Mouse (Mus musculus) right cerebral cortex, postnatal 14 days (tissue): ENCODE results near the gene Akap6.
"Not testable (repeated sequence)": the region's sequence is repeated elsewhere in the genome, so short reads cannot be mapped to it uniquely, and the experiment has no call there.

ENCODE experiments used
- DNase-seq: peaks from one replicate; pipeline ENCODE4 v3.0.0; 2022

Akap6 gene

DNA sequence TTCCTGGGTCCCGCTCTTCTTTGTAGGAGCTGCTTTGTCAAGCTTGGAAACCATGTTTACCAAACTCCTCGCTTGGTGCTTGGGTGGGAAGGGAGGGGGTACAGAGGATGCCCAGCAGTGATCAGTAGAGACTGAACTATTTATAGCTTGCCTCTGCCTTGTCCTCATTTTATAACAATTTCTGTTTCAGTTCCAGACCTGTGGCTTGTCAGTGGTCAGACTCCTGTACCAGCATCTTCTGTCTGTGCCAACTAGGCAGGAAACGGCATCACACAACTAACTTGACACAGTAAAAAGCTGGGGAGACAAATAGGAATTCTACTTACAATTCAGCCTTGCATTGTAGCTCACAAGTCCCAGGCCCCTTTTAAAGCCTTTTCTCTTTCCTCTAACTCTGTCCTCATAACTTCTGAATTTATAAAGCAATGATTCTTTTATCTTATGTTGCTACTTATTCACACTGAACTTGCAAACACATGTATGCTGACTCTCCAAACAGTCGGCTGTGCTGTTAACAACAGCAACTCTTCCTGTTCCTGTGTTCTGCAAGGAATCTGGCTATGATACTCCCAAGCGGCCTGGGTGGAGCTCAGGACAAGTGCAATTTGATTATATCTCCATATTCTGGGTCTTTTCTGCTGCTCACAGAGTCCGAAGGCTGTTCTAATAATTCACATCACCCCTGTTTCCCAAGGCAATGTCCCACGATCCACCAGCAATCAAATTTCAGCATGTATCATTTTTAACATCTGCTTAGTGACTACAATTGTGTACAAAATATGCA, 12.9 kb downstream of the Akap6 start:
- DNase-seq, result no peak

- no peak for DNase-seq
Observed at GRCm38 (mm10) chr12:52718392-52718791, 19.2 kb downstream of the Akap6 start.

DNA sequence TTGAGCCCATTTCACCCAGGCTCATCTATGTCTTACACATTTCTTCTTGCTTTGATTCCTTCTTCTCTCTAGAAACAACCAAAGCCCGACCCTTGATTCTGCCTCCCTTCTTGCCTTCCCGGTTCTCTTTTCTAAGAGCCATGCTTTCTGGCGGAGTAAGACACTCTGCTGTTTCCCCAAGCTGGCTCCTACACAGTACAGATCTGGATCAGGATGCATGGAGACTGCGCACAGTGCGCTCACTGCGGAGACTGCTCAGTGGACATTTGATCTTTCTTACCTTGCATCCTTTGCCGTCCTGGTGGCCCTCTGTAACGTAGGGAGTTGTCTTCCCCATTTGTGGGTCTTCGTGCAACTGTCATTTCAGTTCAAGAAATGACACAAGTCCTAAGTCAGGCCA, 20.0 kb downstream of the Akap6 start:
- DNase-seq, result no peak

DNA sequence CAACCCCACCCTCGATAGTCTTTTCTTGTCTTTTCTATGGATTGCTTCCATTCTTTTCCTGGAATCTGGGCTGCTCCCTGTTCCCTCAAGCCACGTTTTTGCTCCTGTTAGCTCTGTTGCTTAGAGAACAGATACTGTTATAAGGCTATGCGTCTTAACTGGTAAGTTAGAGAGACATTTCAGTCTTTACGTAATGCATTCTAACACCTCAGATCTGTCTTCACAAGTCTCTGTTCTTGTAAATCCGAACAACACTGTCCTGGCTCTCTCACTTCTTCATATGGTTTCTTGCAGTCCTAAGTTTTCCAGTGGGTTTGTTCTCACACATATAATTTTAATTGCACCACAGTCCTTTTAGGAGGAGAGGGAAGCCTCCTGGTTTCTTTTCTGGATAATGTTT, 20.5 kb downstream of the Akap6 start:
- DNase-seq, result no peak

- not testable (repeated sequence) for DNase-seq
Observed at GRCm38 (mm10) chr12:52724039-52724615, 24.9 kb downstream of the Akap6 start.

- no peak for DNase-seq
Observed at GRCm38 (mm10) chr12:52726434-52727231, 27.4 kb downstream of the Akap6 start.

GRCm38 (mm10) chr12:52729396-52729795, 30.2 kb downstream of the Akap6 start:
- no peak for DNase-seq

- not testable (repeated sequence) for DNase-seq
Observed at GRCm38 (mm10) chr12:52735161-52735560, 36.0 kb downstream of the Akap6 start.

GRCm38 (mm10) chr12:52737151-52737550, 38.0 kb downstream of the Akap6 start:
- DNase-seq, result no peak

- no peak for DNase-seq
Observed at GRCm38 (mm10) chr12:52739326-52739725, 40.1 kb downstream of the Akap6 start.

DNA sequence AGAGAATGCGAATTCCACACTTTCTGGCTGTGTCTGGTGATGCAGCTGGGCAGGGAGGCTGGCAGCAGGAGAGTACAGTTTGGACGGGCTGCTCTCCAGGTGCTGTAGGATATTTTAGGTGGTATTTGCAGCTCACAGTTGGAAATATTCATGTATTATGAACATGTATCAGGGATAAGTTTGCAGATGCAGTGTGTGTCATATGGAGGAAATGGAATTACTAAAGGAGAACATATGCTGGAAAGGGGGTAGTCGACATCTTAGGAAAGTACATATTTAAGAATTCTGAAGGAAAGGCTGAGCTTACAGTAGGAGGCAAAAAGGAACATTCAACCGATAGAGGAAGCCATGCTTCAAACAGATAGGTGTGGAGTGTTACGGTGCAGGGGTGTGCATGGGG, 42.6 kb downstream of the Akap6 start:
- no peak for DNase-seq

DNA sequence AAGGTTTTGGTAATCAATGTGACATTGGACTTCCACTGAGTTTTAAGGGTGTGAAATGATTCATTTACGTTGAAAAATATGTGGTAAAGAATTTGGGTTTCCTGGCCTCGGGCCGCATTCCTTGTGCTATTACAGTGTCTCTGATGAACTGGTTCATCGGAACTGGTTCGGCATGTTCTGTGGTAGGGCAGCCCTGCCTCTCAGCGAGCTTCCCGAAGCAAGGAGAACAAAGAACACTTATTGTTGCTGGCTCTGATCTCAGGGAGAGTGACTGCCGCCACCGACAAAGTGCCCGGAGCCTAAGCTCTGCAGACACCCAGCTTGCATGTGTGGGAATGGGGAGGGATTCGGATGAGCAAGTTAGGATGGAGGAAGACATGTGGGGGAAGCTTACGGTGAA, 50.8 kb downstream of the Akap6 start:
- no peak for DNase-seq

- no peak for DNase-seq
Observed at GRCm38 (mm10) chr12:52755649-52756048, 56.5 kb downstream of the Akap6 start.

- no peak for DNase-seq
Observed at GRCm38 (mm10) chr12:52757881-52758280, 58.7 kb downstream of the Akap6 start.

GRCm38 (mm10) chr12:52764046-52764445, 64.9 kb downstream of the Akap6 start:
- DNase-seq, result no peak

DNA sequence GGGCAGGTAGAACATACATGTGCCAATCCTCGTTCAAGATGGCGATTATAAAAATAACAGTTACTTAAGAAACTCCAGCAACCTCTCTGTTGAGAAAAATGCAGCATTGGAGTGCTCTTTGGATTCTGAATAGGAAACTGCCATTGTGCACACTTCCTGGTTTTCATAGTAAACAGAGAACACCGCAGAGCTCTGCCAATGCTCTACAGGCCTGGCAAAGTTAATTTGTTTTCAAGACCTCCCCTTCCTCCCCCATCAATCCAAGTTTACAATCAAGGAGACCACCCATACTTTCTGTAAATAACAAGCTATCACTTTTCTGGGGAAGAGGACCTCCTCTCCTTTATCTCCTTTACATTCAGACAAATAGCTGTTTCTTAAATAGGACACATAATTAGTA, 65.6 kb downstream of the Akap6 start:
- no peak for DNase-seq

DNA sequence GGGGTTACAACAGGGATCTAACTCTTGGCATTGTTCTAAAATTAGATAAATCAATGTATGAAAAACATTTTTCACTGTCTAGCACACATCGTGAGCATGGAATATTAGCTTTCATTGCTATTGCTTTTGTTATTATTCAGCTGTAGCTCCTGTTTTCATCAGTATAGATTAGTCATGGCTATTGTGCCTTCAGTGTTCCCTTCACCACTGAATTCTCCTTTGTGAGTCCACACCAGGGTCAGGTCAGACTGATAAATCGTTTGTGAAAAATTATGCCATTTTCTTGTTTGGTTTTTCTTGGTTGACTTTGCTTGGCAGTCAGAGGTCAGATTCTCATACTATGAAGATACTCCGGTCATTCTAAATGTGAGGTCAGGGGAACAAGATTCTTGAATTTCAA, 70.4 kb downstream of the Akap6 start:
- no peak for DNase-seq

GRCm38 (mm10) chr12:52771931-52772330, 72.7 kb downstream of the Akap6 start:
- DNase-seq, result no peak

DNA sequence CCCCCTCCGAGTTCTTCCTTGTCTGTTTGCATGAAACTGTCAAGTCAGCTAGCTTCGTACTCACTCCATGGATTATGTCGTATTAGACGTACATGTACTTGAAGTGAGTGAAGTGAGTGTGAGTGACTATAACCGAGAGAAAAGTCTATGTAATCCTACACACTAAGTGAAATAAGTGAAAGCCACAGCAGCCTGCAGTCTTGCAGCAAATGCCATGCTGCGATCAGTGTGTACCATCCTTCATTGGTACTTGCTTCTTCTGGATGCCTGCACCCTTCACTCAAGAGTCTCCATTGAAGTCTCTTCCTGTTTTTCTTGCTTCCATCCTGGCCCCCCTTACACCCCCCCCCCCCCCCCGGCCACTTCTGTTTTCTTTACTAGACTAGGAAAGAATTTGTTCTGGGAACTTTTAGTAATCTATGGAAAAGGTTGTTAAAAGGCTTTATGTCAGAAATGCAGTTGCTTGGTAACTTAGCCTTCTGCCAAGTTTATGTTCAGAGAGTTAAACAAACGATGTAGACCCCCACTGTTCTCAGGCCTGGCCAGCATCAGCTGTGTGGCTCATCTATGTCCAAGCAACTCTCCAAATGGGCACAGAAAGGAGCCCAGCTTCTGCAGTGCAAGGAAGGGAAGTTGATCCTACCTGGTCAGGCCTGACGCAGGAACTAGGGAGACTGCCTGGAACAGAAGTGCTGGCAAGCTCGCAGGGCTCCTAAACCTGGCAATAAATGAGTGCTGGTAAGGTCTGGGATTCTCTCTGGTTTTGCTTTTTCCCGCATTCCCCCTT, 73.5 kb downstream of the Akap6 start:
- no peak for DNase-seq

GRCm38 (mm10) chr12:52773847-52774246, 74.7 kb downstream of the Akap6 start:
- DNase-seq, result peak; percentile 42

DNA sequence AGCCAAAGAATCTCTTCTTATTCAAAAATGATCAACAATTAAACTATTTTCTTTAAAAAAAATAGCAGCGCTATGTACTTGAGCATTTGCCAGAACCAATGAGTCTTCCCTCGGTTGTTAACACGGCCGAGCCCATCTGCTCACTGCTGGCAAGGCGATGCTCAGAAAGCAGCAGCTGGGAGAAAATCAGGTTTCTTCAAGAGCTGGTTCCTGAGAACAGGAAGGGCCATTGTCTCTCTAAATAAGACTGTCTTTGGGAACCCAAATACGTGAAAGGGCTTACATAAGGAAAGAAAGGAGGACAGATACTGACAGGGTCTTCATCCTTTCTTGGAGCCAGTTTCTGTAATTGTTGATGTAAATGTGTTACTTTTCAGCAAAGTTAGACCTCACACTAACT, 75.2 kb downstream of the Akap6 start:
- DNase-seq, result no peak

- DNase-seq, result no peak
Observed at GRCm38 (mm10) chr12:52780216-52780615, 81.0 kb downstream of the Akap6 start.

DNA sequence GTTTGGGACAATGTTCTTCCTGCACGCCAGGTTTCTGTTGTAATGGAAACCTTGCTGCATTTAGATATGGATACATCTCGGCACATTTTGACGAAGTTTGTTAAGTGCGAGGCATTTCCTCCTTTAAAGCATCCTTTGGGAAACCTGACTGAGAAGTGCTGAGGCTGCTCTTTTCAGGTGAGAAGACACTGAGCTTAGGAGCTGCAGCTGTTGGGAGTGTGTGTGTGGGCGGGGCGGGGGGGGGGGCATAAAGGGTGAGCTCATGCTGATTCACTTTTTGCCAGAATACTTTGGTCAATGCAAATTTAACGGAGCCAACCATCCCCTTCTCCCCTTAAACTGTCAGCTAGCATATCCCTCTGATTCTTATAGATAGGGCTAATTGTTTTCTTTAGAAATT, 81.9 kb downstream of the Akap6 start:
- DNase-seq, result no peak
